Mouse (Mus musculus): Measurements from ENCODE around the gene Trdn. TPM values are rescaled to one million over a fixed set of nuclear protein-coding genes. Genes with fewer than 3 reads are reported as not detected.

The Trdn gene
- polyA plus RNA-seq, 1 experiment, result 10.8 TPM

DNA sequence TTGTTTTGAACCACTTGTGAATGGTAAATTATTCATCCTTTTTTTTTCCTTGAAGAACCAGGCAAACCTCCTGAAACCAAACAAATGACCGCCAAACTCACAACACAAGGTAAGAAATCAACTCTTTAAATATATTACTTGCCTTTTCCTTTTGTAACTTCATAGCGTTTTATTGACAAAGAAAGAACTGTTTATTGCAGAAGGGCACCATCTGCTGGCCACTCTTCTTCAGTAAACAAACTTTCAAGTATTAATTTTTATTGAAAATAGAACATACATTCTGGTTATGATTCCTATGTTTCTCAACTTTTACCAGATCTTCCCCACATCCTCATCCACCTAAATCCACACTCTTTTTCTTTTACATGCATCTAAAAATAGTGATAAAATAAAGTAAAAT is 224.6 kb downstream of the Trdn start:
- no peak for TF ChIP-seq MYOG (IDR thresholded peaks at IDR 0.05; ENCODE audit: control insufficient read depth in 1 of 3, insufficient read depth in 1 of 3, insufficient read length in 2 of 3, low read depth in 2 of 3)
- TF ChIP-seq TCF12 (IDR thresholded peaks at IDR 0.05; ENCODE audit: insufficient read depth, poor library complexity, severe bottlenecking), result no peak
- TF ChIP-seq POLR2AphosphoS2 (IDR thresholded peaks at IDR 0.05; ENCODE audit: insufficient read length, low read depth), result no peak
- no peak for TF ChIP-seq MYOD1 (IDR thresholded peaks at IDR 0.05; ENCODE audit: control insufficient read depth in 1 of 3, insufficient read length in 2 of 3, low read depth in 2 of 3)
- no peak for TF ChIP-seq E2F4 (IDR thresholded peaks at IDR 0.05; ENCODE audit: insufficient read depth)
- TF ChIP-seq USF1 (IDR thresholded peaks at IDR 0.05; ENCODE audit: low read depth), result no peak
- no peak for TF ChIP-seq CEBPB (IDR thresholded peaks at IDR 0.05; ENCODE audit: insufficient read depth, poor library complexity, severe bottlenecking)
- no peak for TF ChIP-seq POLR2A (IDR thresholded peaks at IDR 0.05; ENCODE audit: insufficient read length, low read depth)
- TF ChIP-seq MAX (IDR thresholded peaks at IDR 0.05; ENCODE audit: low read depth), result no peak
- no peak for TF ChIP-seq TCF3 (IDR thresholded peaks at IDR 0.05; ENCODE audit: insufficient read length, low read depth)
- TF ChIP-seq REST (IDR thresholded peaks at IDR 0.05; ENCODE audit: insufficient read depth, insufficient read length), result no peak
- no peak overlapping the region for H3K4me3 ChIP-seq
- H3K36me3 ChIP-seq (ENCODE audit: control insufficient read depth, insufficient read depth), result no peaks in the 10 kb centered on the region
- no peaks in the 10 kb centered on the region for H3K79me2 ChIP-seq (ENCODE audit: control insufficient read depth, insufficient read depth)
- H3K4me2 ChIP-seq (ENCODE audit: low read depth), result no peak overlapping the region
- H3K27me3 ChIP-seq (ENCODE audit: control insufficient read depth, insufficient read depth, insufficient read length), result no peaks in the 10 kb centered on the region
- no peak overlapping the region for H3ac ChIP-seq (ENCODE audit: control insufficient read depth, insufficient read length)

DNA sequence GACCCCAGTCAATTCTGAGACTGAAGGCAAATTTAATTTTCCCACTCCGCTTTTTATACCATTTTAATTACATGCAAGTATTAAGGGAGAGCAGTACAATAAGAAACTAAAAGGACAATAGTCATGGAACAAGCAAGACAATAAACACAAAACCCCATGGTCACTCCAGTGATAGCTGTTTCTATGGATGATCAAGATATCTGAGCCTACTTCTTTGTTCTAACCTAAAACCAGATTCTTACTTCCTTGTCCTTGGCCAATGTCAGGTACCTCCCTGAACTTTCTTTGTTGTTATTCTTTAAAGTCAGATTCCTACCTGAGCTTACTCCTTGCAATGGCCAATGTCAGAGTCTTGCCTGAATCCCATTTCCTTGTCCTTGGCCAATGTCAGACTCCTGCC is 272.7 kb downstream of the Trdn start:
- Histone ChIP-seq H3ac (ENCODE audit: control insufficient read depth, insufficient read length) (no peak overlapping the region), H3K79me2 (ENCODE audit: control insufficient read depth, insufficient read depth) (no peaks in the 10 kb centered on the region), H3K36me3 (ENCODE audit: control insufficient read depth, insufficient read depth) (no peaks in the 10 kb centered on the region), H3K4me2 (ENCODE audit: low read depth) (no peak overlapping the region), H3K4me3 (no peak overlapping the region), H3K27me3 (ENCODE audit: control insufficient read depth, insufficient read depth, insufficient read length) (no peaks in the 10 kb centered on the region)
- no peak for TF ChIP-seq MYOD1 (IDR thresholded peaks at IDR 0.05; ENCODE audit: control insufficient read depth in 1 of 3, insufficient read length in 2 of 3, low read depth in 2 of 3)
- TF ChIP-seq POLR2A (IDR thresholded peaks at IDR 0.05; ENCODE audit: insufficient read length, low read depth), result no peak
- no peak for TF ChIP-seq CEBPB (IDR thresholded peaks at IDR 0.05; ENCODE audit: insufficient read depth, poor library complexity, severe bottlenecking)
- TF ChIP-seq USF1 (IDR thresholded peaks at IDR 0.05; ENCODE audit: low read depth), result no peak

DNA sequence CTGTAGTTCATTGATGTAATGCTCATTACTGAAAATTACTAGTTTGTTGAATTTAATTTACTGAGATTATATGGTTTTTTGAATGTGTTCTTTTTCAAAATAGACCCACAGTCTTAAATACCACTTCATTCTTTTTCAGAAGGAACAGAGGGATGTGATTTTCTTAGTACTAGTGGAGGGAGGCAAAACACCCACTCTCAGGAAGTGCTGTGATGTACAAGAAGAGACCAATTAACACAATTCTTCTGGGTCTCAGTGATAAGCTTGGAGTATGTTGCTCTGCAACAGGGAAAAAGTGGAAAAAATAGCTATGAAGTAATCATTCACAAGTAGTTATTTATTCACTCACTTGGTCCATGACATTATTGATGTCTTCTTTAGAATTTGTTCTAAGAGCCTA is 286.2 kb downstream of the Trdn start:
- H3ac ChIP-seq (ENCODE audit: control insufficient read depth, insufficient read length), result no peak overlapping the region
- no peak overlapping the region for H3K4me2 ChIP-seq (ENCODE audit: low read depth)
- H3K4me3 ChIP-seq, result no peak overlapping the region
- H3K36me3 ChIP-seq (ENCODE audit: control insufficient read depth, insufficient read depth), result no peaks in the 10 kb centered on the region
- H3K79me2 ChIP-seq (ENCODE audit: control insufficient read depth, insufficient read depth), result no peaks in the 10 kb centered on the region
- TF ChIP-seq USF1 (IDR thresholded peaks at IDR 0.05; ENCODE audit: low read depth) (no peak), MYOD1 (IDR thresholded peaks at IDR 0.05; ENCODE audit: control insufficient read depth in 1 of 3, insufficient read length in 2 of 3, low read depth in 2 of 3) (no peak), TCF12 (IDR thresholded peaks at IDR 0.05; ENCODE audit: insufficient read depth, poor library complexity, severe bottlenecking) (no peak), MYOG (IDR thresholded peaks at IDR 0.05; ENCODE audit: control insufficient read depth in 1 of 3, insufficient read depth in 1 of 3, insufficient read length in 2 of 3, low read depth in 2 of 3) (no peak), REST (IDR thresholded peaks at IDR 0.05; ENCODE audit: insufficient read depth, insufficient read length) (no peak), TCF3 (IDR thresholded peaks at IDR 0.05; ENCODE audit: insufficient read length, low read depth) (no peak), MAX (IDR thresholded peaks at IDR 0.05; ENCODE audit: low read depth) (no peak), CEBPB (IDR thresholded peaks at IDR 0.05; ENCODE audit: insufficient read depth, poor library complexity, severe bottlenecking) (no peak), E2F4 (IDR thresholded peaks at IDR 0.05; ENCODE audit: insufficient read depth) (no peak), POLR2A (IDR thresholded peaks at IDR 0.05; ENCODE audit: insufficient read length, low read depth) (no peak), POLR2AphosphoS2 (IDR thresholded peaks at IDR 0.05; ENCODE audit: insufficient read length, low read depth) (no peak)
- H3K27me3 ChIP-seq (ENCODE audit: control insufficient read depth, insufficient read depth, insufficient read length), result no peaks in the 10 kb centered on the region

DNA sequence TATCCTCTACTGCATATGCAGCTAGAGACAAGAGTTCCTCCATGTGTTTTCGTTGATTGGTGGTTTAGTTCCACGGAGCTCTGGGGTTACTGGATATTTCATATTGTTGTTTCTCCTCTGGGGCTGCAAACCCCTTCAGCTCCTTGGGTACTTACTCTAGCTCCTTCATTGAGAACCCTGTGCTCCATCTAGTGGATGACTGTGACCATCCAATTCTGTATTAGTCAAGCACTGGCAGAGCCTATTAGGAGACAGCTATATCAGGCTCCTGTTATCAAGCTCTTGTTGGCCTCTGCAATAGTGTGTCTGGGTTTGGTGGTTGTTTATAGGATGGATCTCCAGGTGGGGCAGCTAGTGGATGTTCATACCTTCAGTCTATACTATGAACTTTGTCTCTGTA is 290.2 kb downstream of the Trdn start:
- Histone ChIP-seq H3K36me3 (ENCODE audit: control insufficient read depth, insufficient read depth) (no peaks in the 10 kb centered on the region), H3K79me2 (ENCODE audit: control insufficient read depth, insufficient read depth) (no peaks in the 10 kb centered on the region), H3K4me3 (no peak overlapping the region), H3K27me3 (ENCODE audit: control insufficient read depth, insufficient read depth, insufficient read length) (no peaks in the 10 kb centered on the region), H3ac (ENCODE audit: control insufficient read depth, insufficient read length) (no peak overlapping the region), H3K4me2 (ENCODE audit: low read depth) (no peak overlapping the region)
- TF ChIP-seq MYOG (IDR thresholded peaks at IDR 0.05; ENCODE audit: control insufficient read depth in 1 of 3, insufficient read depth in 1 of 3, insufficient read length in 2 of 3, low read depth in 2 of 3) (no peak), SRF (IDR thresholded peaks at IDR 0.05; ENCODE audit: control insufficient read depth, insufficient read length, low read depth) (no peak), POLR2A (IDR thresholded peaks at IDR 0.05; ENCODE audit: insufficient read length, low read depth) (no peak), TCF3 (IDR thresholded peaks at IDR 0.05; ENCODE audit: insufficient read length, low read depth) (no peak), MYOD1 (IDR thresholded peaks at IDR 0.05; ENCODE audit: control insufficient read depth in 1 of 3, insufficient read length in 2 of 3, low read depth in 2 of 3) (no peak), E2F4 (IDR thresholded peaks at IDR 0.05; ENCODE audit: insufficient read depth) (no peak), CEBPB (IDR thresholded peaks at IDR 0.05; ENCODE audit: insufficient read depth, poor library complexity, severe bottlenecking) (no peak), REST (IDR thresholded peaks at IDR 0.05; ENCODE audit: insufficient read depth, insufficient read length) (no peak), USF1 (IDR thresholded peaks at IDR 0.05; ENCODE audit: low read depth) (no peak), TCF12 (IDR thresholded peaks at IDR 0.05; ENCODE audit: insufficient read depth, poor library complexity, severe bottlenecking) (no peak), MAX (IDR thresholded peaks at IDR 0.05; ENCODE audit: low read depth) (no peak), POLR2AphosphoS2 (IDR thresholded peaks at IDR 0.05; ENCODE audit: insufficient read length, low read depth) (no peak)

DNA sequence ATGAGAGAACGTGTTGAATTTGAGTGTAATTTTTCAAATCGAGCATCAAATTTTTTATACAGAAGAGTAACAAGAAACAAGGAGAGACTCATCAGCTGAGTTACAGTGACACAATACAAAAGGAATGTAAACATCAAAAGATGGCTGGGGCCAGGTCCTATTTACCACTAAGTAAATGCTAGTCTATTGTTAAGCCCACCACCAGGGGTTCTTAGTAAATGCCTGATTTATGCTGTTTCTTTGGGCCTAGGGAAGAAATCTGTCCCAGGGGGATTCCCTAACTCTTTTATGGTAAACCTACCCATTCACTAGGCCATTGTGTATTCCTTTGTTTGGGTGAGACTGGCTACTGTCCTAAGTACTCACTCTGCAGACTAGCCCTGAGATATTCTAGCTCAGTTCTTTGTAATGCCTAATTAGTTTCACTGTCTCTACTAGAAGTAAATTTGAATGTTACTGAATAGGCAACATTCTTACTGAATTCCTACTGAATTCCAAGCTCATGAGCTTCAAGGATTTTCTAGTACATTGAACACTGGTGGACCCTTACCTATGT is 295.2 kb downstream of the Trdn start:
- no peak overlapping the region for H3K4me3 ChIP-seq
- no peaks in the 10 kb centered on the region for H3K36me3 ChIP-seq (ENCODE audit: control insufficient read depth, insufficient read depth)
- TF ChIP-seq POLR2AphosphoS2 (IDR thresholded peaks at IDR 0.05; ENCODE audit: insufficient read length, low read depth), result no peak
- no peak for TF ChIP-seq CEBPB (IDR thresholded peaks at IDR 0.05; ENCODE audit: insufficient read depth, poor library complexity, severe bottlenecking)
- no peak for TF ChIP-seq TCF12 (IDR thresholded peaks at IDR 0.05; ENCODE audit: insufficient read depth, poor library complexity, severe bottlenecking)
- TF ChIP-seq USF1 (IDR thresholded peaks at IDR 0.05; ENCODE audit: low read depth), result no peak
- TF ChIP-seq POLR2A (IDR thresholded peaks at IDR 0.05; ENCODE audit: insufficient read length, low read depth), result no peak
- TF ChIP-seq REST (IDR thresholded peaks at IDR 0.05; ENCODE audit: insufficient read depth, insufficient read length), result no peak
- no peak for TF ChIP-seq MYOG (IDR thresholded peaks at IDR 0.05; ENCODE audit: control insufficient read depth in 1 of 3, insufficient read depth in 1 of 3, insufficient read length in 2 of 3, low read depth in 2 of 3)
- TF ChIP-seq E2F4 (IDR thresholded peaks at IDR 0.05; ENCODE audit: insufficient read depth), result no peak
- TF ChIP-seq MYOD1 (IDR thresholded peaks at IDR 0.05; ENCODE audit: control insufficient read depth in 1 of 3, insufficient read length in 2 of 3, low read depth in 2 of 3), result no peak
- no peak for TF ChIP-seq MAX (IDR thresholded peaks at IDR 0.05; ENCODE audit: low read depth)
- no peak for TF ChIP-seq TCF3 (IDR thresholded peaks at IDR 0.05; ENCODE audit: insufficient read length, low read depth)
- TF ChIP-seq SRF (IDR thresholded peaks at IDR 0.05; ENCODE audit: control insufficient read depth, insufficient read length, low read depth), result no peak
- no peaks in the 10 kb centered on the region for H3K27me3 ChIP-seq (ENCODE audit: control insufficient read depth, insufficient read depth, insufficient read length)
- H3ac ChIP-seq (ENCODE audit: control insufficient read depth, insufficient read length), result no peak overlapping the region
- no peaks in the 10 kb centered on the region for H3K79me2 ChIP-seq (ENCODE audit: control insufficient read depth, insufficient read depth)
- no peak overlapping the region for H3K4me2 ChIP-seq (ENCODE audit: low read depth)
